Mouse (Mus musculus): ENCODE data around the gene Usp3. TPM values are rescaled to one million over a fixed set of nuclear protein-coding genes. Genes with fewer than 3 reads are reported as not detected.

The Usp3 gene
- polyA plus RNA-seq, 1 experiment from 2014 or later = 72.7 TPM

DNA sequence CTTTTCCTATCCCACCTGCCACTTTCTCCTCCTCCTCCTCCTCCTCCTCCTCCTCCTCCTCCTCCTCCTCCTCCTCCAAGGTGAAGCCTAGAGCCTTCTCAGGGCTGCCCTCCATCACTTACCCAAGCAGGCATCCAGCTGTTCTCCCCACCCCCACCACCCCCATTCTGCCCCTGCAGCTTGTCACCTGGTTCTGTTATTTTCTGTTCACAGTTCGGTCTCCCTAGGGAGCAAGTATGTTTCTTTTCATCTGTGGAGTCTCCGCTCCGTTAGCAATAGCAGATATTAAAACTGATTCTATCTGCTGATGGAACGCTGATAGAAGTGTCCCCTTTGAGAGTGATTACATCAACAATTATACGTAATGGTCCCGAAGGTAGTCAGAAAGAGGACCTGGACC, 4.1 kb upstream of the Usp3 start:
- H3K9me3 ChIP-seq (ENCODE audit: control insufficient read depth, low read length) = no peaks in the 10 kb centered on the region
- no peak overlapping the region for H3K9ac ChIP-seq
- H3K4me1 ChIP-seq (replicated peaks; ENCODE audit: control insufficient read depth, insufficient read depth, low read length) = peaks cover 6% of the 10 kb centered on the region
- no peaks in the 10 kb centered on the region for H3K36me3 ChIP-seq (replicated peaks; ENCODE audit: control insufficient read depth, insufficient read depth)
- ATAC-seq (ENCODE audit: low FRiP score) (no peak), DNase-seq (ENCODE audit: low spot score) (no peak)
- H3K4me3 ChIP-seq (replicated peaks; ENCODE audit: low read length) = no peak overlapping the region
- WGBS = 20% methylated on average over 6 of the region's 6 CpGs
- no peak overlapping the region for H3K27ac ChIP-seq
- H3K27me3 ChIP-seq (ENCODE audit: control insufficient read depth, insufficient read depth, low read length) = no peaks in the 10 kb centered on the region
- no peak overlapping the region for H3K4me2 ChIP-seq (replicated peaks)

DNA sequence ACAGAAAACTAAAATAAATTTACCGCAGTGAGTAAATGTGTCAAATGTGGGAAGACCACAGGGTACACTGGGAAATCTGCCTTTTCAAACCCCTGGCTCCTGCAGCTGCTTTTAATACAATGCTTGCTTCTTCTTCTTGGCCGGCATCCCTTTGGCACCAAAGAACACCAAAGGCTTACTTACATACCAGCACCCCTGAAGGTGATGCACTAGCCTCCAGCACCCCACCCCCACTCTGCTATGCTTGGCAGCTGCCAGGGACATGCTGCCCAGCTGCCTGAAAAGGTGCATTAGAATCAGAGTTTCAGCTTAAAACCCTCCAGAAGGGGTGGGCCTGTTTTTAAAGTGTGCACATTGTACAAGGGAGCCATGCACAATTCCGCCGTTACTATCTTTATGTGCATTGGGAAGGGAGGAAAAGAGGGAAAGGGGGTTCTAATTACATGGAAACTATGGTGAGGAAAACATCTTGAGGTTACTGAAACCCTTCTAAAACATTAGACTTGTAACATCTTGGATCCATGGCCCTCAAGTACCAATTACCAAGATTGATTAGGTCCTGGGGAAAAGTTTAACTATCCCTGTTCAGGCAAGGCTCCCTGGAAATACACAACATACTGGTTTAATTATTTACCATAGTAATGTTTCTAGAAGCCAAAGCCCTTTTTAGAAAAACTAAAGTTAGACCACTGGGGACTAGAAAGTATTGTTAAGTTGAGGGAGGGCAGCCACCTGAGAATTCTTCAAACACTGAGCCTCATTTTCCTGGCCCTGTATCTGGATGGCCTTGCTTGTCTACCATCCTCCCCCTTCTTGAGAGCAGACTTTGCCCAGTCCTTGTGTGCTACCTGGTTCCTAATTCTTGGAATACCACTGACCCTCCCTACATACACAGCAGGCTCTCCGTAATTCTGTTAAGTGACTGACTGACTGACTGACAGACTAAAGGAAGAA, 3.1 kb upstream of the Usp3 start:
- no peak for ATAC-seq (ENCODE audit: low FRiP score)
- no peak for DNase-seq (ENCODE audit: low spot score)

DNA sequence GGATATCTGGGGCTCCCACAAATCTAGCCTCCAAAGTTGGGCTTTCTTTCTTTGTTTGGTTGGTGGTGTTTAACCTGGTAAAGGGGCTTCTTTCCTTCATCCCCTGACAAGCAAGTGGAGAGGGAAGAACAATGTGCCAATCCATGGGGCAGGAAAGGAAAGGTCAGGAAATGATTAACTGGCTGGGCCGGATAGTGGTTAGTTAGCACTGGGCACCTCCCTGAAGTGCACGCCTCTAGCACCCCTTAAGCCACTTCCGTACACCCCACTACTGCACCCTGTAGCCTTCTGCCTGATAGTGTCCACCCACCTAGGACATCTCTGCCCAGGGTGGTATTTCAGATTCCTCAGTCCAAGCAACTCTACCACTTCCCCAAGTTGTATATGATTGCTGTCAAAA, 1.1 kb upstream of the Usp3 start:
- ATAC-seq (ENCODE audit: low FRiP score) (no peak), DNase-seq (ENCODE audit: low spot score) (no peak)
- no peak overlapping the region for H3K9ac ChIP-seq
- no peak overlapping the region for H3K4me3 ChIP-seq (replicated peaks; ENCODE audit: low read length)
- no peak overlapping the region for H3K27ac ChIP-seq
- H3K4me2 ChIP-seq (replicated peaks) = peak overlapping the region; percentile 65; the same call in 1 of the 2 replicates
- 60% methylated on average over 3 of the region's 3 CpGs for WGBS
- H3K27me3 ChIP-seq (ENCODE audit: control insufficient read depth, insufficient read depth, low read length) = no peaks in the 10 kb centered on the region
- H3K36me3 ChIP-seq (replicated peaks; ENCODE audit: control insufficient read depth, insufficient read depth) = no peaks in the 10 kb centered on the region
- no peaks in the 10 kb centered on the region for H3K9me3 ChIP-seq (ENCODE audit: control insufficient read depth, low read length)
- peaks cover 27% of the 10 kb centered on the region for H3K4me1 ChIP-seq (replicated peaks; ENCODE audit: control insufficient read depth, insufficient read depth, low read length)

More for the DNA sequence above, 3.1 kb upstream of the Usp3 start:
- no peak overlapping the region for H3K27ac ChIP-seq
- H3K4me3 ChIP-seq (replicated peaks; ENCODE audit: low read length) = no peak overlapping the region
- H3K36me3 ChIP-seq (replicated peaks; ENCODE audit: control insufficient read depth, insufficient read depth) = no peaks in the 10 kb centered on the region
- WGBS = 56% methylated on average over 5 of the region's 5 CpGs
- no peak overlapping the region for H3K4me2 ChIP-seq (replicated peaks)
- H3K9ac ChIP-seq = no peak overlapping the region
- no peaks in the 10 kb centered on the region for H3K9me3 ChIP-seq (ENCODE audit: control insufficient read depth, low read length)
- peaks cover 11% of the 10 kb centered on the region for H3K4me1 ChIP-seq (replicated peaks; ENCODE audit: control insufficient read depth, insufficient read depth, low read length)
- no peaks in the 10 kb centered on the region for H3K27me3 ChIP-seq (ENCODE audit: control insufficient read depth, insufficient read depth, low read length)

DNA sequence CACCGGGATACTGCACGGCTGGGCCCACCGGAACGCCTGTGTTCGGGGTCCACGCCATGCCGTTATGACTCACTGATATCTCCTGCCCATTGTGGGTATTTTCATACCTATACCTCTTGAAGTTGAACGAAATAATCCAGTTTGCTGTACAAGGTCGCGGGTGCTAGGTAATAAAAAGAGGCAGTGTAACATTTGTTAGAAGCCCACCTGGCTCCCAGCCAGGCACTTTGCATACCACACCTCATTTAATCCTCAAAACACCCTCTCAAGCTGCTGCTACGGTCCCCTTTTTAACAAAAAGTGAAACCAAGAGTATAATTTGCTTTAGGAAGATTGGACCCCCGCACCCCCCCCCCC, 649 bp upstream of the Usp3 start:
- DNase-seq (ENCODE audit: low spot score) (peak; percentile 49), ATAC-seq (ENCODE audit: low FRiP score) (no peak)
- H3K27ac ChIP-seq = peak overlapping the region; percentile 87
- H3K4me3 ChIP-seq (replicated peaks; ENCODE audit: low read length) = peak overlapping the region; percentile 93
- no peaks in the 10 kb centered on the region for H3K9me3 ChIP-seq (ENCODE audit: control insufficient read depth, low read length)
- no peaks in the 10 kb centered on the region for H3K27me3 ChIP-seq (ENCODE audit: control insufficient read depth, insufficient read depth, low read length)
- WGBS = 8% methylated on average over 12 of the region's 12 CpGs
- peak overlapping the region; percentile 44 for H3K9ac ChIP-seq
- H3K36me3 ChIP-seq (replicated peaks; ENCODE audit: control insufficient read depth, insufficient read depth) = no peaks in the 10 kb centered on the region
- H3K4me2 ChIP-seq (replicated peaks) = peak overlapping the region; percentile 65
- peaks cover 29% of the 10 kb centered on the region for H3K4me1 ChIP-seq (replicated peaks; ENCODE audit: control insufficient read depth, insufficient read depth, low read length)

DNA sequence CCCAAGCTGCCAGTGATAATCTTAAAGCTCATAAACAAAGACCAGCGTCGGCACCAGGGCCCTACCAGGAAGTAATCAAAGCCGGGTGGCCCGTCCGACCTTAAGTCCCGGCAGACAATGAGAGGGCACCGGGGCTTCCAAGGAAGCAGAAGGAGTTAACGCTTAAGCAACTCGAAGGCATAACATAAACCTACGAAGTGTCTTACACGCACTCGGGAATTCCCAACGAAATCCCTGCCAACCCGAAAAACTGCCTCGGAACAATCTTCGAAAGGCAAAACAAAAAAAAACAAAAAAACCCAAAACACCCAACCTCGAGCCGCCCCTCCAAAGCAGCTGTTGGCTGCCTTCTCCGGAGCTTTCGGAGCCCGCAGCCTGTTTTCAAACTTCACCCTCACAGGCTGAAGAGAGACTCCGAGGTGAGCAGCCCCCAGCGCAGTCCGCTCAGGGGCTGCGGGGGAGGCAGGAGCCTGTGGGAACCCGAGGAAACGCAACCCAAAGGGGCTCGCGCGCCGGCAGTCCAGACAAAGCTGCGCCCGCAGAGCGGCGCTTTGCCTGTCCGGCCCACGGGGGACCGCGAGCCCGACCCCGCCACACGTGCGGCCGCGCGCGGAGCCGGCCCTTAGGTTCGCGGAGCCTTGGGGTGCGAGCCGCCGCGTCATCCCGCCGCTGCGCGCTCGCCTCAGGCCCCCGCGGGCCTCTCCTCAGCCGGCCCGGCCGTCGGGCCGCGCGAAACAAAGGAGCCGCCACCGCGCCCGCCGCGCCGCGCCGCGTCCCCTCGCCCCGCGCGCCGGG, 894 bp downstream of the Usp3 start:
- DNase-seq (ENCODE audit: low spot score) (peak; percentile 53), ATAC-seq (ENCODE audit: low FRiP score) (peak; percentile 58)
- Histone ChIP-seq H3K27me3 (ENCODE audit: control insufficient read depth, insufficient read depth, low read length) (no peaks in the 10 kb centered on the region), H3K9ac (peak overlapping the region; percentile 95), H3K4me1 (replicated peaks; ENCODE audit: control insufficient read depth, insufficient read depth, low read length) (peaks cover 35% of the 10 kb centered on the region), H3K4me2 (replicated peaks) (peak overlapping the region; percentile 65), H3K9me3 (ENCODE audit: control insufficient read depth, low read length) (no peaks in the 10 kb centered on the region), H3K36me3 (replicated peaks; ENCODE audit: control insufficient read depth, insufficient read depth) (no peaks in the 10 kb centered on the region), H3K4me3 (replicated peaks; ENCODE audit: low read length) (peak overlapping the region; percentile 93), H3K27ac (peak overlapping the region; percentile 87)
- WGBS = under 1% methylated on average over 50 of the region's 83 CpGs

DNA sequence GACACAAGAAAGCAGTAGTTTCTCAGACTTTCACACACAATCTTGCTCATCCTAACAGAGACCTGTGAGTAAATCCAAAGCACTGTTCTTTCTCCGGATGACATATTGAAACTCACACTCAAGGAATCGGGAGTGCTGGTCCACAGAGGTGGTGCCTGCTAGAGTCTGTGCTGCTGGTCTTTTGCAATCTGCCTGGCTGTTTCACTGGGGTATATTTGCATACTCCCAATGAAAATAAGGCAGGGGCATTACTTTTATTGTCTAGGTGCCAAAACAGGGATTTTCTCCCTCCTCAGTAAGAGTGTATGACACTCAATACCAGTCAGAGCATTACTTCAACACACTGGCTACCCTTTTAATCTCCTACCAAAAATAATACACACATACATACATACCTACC, 2.9 kb downstream of the Usp3 start:
- Histone ChIP-seq H3K9me3 (ENCODE audit: control insufficient read depth, low read length) (no peaks in the 10 kb centered on the region), H3K9ac (peak overlapping the region; percentile 28; the same call in 1 of the 2 replicates), H3K27me3 (ENCODE audit: control insufficient read depth, insufficient read depth, low read length) (no peaks in the 10 kb centered on the region), H3K4me1 (replicated peaks; ENCODE audit: control insufficient read depth, insufficient read depth, low read length) (peaks cover 40% of the 10 kb centered on the region), H3K27ac (no peak overlapping the region), H3K4me2 (replicated peaks) (peak overlapping the region; percentile 65), H3K4me3 (replicated peaks; ENCODE audit: low read length) (no peak overlapping the region), H3K36me3 (replicated peaks; ENCODE audit: control insufficient read depth, insufficient read depth) (no peaks in the 10 kb centered on the region)
- ATAC-seq (ENCODE audit: low FRiP score) (no peak), DNase-seq (ENCODE audit: low spot score) (no peak)
- 48% methylated on average over 2 of the region's 2 CpGs for WGBS

DNA sequence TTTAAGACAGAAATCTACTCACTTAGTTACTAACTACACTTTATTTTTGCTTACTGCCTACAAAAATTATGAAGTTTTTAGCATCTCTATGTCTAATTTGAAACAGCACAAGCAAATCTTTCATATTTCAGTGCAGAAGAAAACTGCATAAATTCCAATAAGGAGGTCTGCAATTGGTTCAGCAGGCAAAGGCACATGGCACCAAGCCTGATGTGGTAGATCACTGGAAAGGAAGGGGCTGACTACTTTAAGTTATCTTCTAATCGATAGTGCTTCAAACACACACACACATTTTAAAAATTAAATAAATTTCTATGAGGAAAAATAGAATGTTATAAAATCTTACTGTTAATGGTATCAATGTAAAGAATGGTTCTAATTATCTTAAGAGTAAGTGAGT, 5.9 kb downstream of the Usp3 start:
- ATAC-seq (ENCODE audit: low FRiP score) = no peak

DNA sequence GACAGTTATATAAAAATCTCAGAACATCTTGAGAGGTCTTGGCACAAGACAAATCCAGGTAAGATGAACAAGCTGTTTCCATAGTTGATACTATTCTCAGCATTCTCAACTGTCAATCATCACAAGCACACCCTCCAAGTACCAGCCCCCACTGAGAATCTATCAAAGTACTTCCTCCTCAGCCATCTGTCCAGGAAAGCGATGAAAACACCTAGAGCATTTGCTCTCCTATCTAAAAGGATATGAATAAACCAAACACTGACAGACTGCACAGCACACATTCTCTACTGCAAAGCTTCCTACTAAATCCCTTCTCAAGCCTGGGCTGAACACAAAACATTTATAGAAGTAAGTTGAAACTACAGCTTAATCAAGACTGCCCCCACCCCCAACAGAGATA, 6.4 kb downstream of the Usp3 start:
- 71% methylated on average over 1 of the region's 1 CpGs for WGBS
- Histone ChIP-seq H3K27me3 (ENCODE audit: control insufficient read depth, insufficient read depth, low read length) (no peaks in the 10 kb centered on the region), H3K4me1 (replicated peaks; ENCODE audit: control insufficient read depth, insufficient read depth, low read length) (peaks cover 33% of the 10 kb centered on the region), H3K27ac (no peak overlapping the region), H3K36me3 (replicated peaks; ENCODE audit: control insufficient read depth, insufficient read depth) (no peaks in the 10 kb centered on the region), H3K4me3 (replicated peaks; ENCODE audit: low read length) (no peak overlapping the region), H3K4me2 (replicated peaks) (no peak overlapping the region), H3K9ac (no peak overlapping the region), H3K9me3 (ENCODE audit: control insufficient read depth, low read length) (no peaks in the 10 kb centered on the region)
- DNase-seq (ENCODE audit: low spot score) = no peak
- ATAC-seq (ENCODE audit: low FRiP score) = no peak

More for the DNA sequence above, 5.9 kb downstream of the Usp3 start:
- H3K27me3 ChIP-seq (ENCODE audit: control insufficient read depth, insufficient read depth, low read length) = no peaks in the 10 kb centered on the region
- no peak overlapping the region for H3K9ac ChIP-seq
- H3K9me3 ChIP-seq (ENCODE audit: control insufficient read depth, low read length) = no peaks in the 10 kb centered on the region
- no peak overlapping the region for H3K27ac ChIP-seq
- DNase-seq (ENCODE audit: low spot score) = no peak
- peaks cover 33% of the 10 kb centered on the region for H3K4me1 ChIP-seq (replicated peaks; ENCODE audit: control insufficient read depth, insufficient read depth, low read length)
- WGBS = 100% methylated on average over 1 of the region's 1 CpGs
- no peak overlapping the region for H3K4me2 ChIP-seq (replicated peaks)
- H3K36me3 ChIP-seq (replicated peaks; ENCODE audit: control insufficient read depth, insufficient read depth) = no peaks in the 10 kb centered on the region
- no peak overlapping the region for H3K4me3 ChIP-seq (replicated peaks; ENCODE audit: low read length)

DNA sequence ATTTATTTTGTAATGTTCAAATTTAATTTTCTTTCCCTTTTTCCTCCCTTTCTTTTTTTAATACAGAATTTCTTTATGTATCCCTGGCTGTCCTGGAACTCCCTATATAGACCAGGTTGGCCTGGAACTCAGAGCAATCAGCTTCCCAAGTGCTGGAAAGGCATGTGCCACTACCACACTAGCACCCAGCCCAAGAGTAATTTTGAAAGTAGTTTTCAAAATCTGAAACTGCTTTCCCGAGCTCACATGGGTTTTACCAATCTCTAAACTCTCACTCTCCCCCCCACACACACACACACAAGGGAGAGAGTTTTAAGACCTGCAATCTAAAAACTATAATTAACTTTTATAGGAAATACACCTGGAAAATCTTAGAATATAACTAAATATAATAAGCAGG, 7.8 kb downstream of the Usp3 start:
- peaks cover 21% of the 10 kb centered on the region for H3K4me1 ChIP-seq (replicated peaks; ENCODE audit: control insufficient read depth, insufficient read depth, low read length)
- no peak overlapping the region for H3K4me3 ChIP-seq (replicated peaks; ENCODE audit: low read length)
- no peaks in the 10 kb centered on the region for H3K36me3 ChIP-seq (replicated peaks; ENCODE audit: control insufficient read depth, insufficient read depth)
- ATAC-seq (ENCODE audit: low FRiP score) (no peak), DNase-seq (ENCODE audit: low spot score) (no peak)
- WGBS = 78% methylated on average over 1 of the region's 1 CpGs
- H3K4me2 ChIP-seq (replicated peaks) = no peak overlapping the region
- H3K27ac ChIP-seq = no peak overlapping the region
- H3K27me3 ChIP-seq (ENCODE audit: control insufficient read depth, insufficient read depth, low read length) = no peaks in the 10 kb centered on the region
- H3K9ac ChIP-seq = no peak overlapping the region
- H3K9me3 ChIP-seq (ENCODE audit: control insufficient read depth, low read length) = no peaks in the 10 kb centered on the region

All from hindbrain, embryonic 14.5 days (tissue).